Mouse (Mus musculus) cerebellum, adult 2 months (tissue): Measurements from ENCODE around the gene Slc39a11.

Source experiments
- CTCF ChIP-seq: fragments of 200-500 bp; IDR thresholded peaks from 2 replicates; pipeline ENCODE4 v1.5.1; 2011; ENCODE audit warnings: low read depth, mild to moderate bottlenecking, control low read depth, low read length, moderate library complexity, borderline replicate concordance; ENCODE audit not compliant: insufficient read depth
- POLR2A ChIP-seq: fragments of 200-500 bp; IDR thresholded peaks from 2 replicates; pipeline ENCODE4 v1.6.1; 2011; ENCODE audit warnings: low read length, control low read depth, borderline replicate concordance; ENCODE audit not compliant: insufficient read depth

- TF ChIP-seq CTCF, result no peak
- TF ChIP-seq POLR2A, result no peak
Measured at GRCm38 (mm10) chr11:113400868-113401267, 249.0 kb downstream of the Slc39a11 start.
